Mouse (Mus musculus): Measurements from ENCODE around the gene Ube2m. TPM values are rescaled to one million over a fixed set of nuclear protein-coding genes. Genes with fewer than 3 reads are reported as not detected.

Gene Ube2m
- polyA plus RNA-seq, 1 experiment from 2014 or later, result 147 TPM

DNA sequence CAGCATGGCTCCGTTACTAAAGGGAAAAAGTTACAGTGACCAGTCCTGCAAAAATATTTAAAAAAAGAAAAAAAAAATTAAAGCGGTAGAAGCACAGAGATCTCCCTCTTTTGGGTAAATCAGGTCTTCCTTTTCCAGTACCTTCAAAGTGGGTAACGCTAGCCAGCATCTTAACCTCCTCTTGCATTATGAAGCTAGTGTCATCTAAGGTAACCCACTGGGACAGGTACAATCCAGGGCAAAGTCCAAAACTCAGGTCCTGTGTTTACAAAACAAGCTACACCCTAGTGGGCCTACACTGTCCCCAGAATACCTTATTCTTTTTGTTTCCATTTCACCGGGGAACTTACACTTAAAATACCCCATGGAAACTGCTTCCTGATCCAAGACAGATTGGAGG, 24.4 kb downstream of the Ube2m start:
- ATAC-seq (ENCODE audit: low FRiP score), result no peak
- Histone ChIP-seq H3K9me3 (ENCODE audit: control insufficient read depth, low read length) (no peaks in the 10 kb centered on the region), H3K4me3 (ENCODE audit: low read depth, low read length) (no peak overlapping the region), H3K36me3 (ENCODE audit: control insufficient read depth, insufficient read depth, low read length) (no peaks in the 10 kb centered on the region), H3K27me3 (ENCODE audit: control insufficient read depth, insufficient read depth, low read length) (no peaks in the 10 kb centered on the region), H3K9ac (ENCODE audit: low read depth, low read length) (no peak overlapping the region), H3K4me2 (replicated peaks; ENCODE audit: low read depth, low read length) (no peak overlapping the region), H3K4me1 (replicated peaks; ENCODE audit: control insufficient read depth, insufficient read depth, low read length) (0 out of 2 replicates have a peak, but pooled peaks cover 2% of the 10 kb centered on the region), H3K27ac (ENCODE audit: low read depth, low read length) (no peak overlapping the region)
- no peak for DNase-seq (ENCODE audit: low spot score)
- WGBS, result 58% methylated on average over 4 of the region's 4 CpGs

DNA sequence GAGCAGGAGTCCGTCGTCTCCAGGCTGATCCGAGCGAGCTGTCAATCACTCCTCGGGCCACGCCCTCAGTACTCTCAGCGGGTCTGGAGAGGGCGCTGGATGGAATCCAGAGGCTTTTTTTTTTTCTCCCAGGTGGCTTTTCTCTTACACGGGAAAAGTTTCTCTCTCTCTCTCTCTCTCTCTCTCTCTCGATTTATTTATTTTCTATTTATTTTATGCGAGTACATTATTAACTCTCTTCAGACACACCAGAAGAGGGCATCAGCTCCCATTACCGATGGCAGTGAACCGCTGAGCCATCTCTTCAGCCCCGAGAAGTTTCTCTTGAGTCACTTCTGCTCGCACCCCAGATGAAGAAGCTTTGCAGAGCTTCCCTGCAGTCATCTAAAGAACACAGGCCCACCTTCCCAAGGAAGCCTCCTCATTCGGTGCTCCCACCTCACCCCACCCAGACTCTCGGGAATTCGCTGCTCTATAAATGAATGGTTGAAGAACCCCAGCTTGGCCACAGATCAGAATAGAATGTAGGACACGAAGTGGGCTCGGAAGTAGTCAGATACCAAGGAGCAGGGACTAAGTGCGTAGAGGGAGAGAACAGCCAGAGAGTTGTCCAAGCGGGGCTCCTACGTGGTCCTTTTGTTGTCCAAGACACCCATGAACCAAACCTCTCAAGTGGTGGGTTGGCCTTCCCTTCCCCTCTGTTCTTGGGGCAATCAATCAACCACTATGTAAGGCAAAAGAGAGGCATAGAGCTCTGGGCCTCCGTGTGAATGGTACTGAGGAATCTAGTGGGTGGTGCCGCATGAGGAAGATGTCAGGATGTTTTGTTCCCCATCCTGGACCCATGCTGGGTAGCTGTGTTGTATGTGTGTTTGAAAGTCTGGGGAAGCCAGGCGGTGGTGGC, 27.8 kb downstream of the Ube2m start, which contains the start of gene Zbtb45:
Zbtb45 (minus strand) TSS at position 30 of the 904 bp plus-strand sequence.
- DNase-seq (ENCODE audit: low spot score) (peak; percentile 46), ATAC-seq (ENCODE audit: low FRiP score) (0 out of 2 replicates have a peak, but pooled peaks have one; percentile 2)
- peak within 1 kb of the TSS; percentile 64 for H3K4me3 ChIP-seq (ENCODE audit: low read depth, low read length)
- WGBS, result 10% methylated on average over 26 of the region's 26 CpGs
- H3K4me1 ChIP-seq (replicated peaks; ENCODE audit: control insufficient read depth, insufficient read depth, low read length), result peaks cover 2% of the 10 kb centered on the region; the same call in 1 of the 2 replicates
- peaks cover 6% of the 10 kb centered on the region; the same call in 1 of the 2 replicates for H3K36me3 ChIP-seq (ENCODE audit: control insufficient read depth, insufficient read depth, low read length)
- peak within 1 kb of the TSS; percentile 78 for H3K4me2 ChIP-seq (replicated peaks; ENCODE audit: low read depth, low read length)
- no peaks in the 10 kb centered on the region for H3K9me3 ChIP-seq (ENCODE audit: control insufficient read depth, low read length)
- H3K27me3 ChIP-seq (ENCODE audit: control insufficient read depth, insufficient read depth, low read length), result peaks cover 7% of the 10 kb centered on the region
- H3K9ac ChIP-seq (ENCODE audit: low read depth, low read length), result peak within 1 kb of the TSS; percentile 85
- peak within 1 kb of the TSS; percentile 94 for H3K27ac ChIP-seq (ENCODE audit: low read depth, low read length)

- ATAC-seq (ENCODE audit: low FRiP score), result peak; percentile 90
- Histone ChIP-seq H3K4me1 (replicated peaks; ENCODE audit: control insufficient read depth, insufficient read depth, low read length) (peaks cover 2% of the 10 kb centered on the region; the same call in 1 of the 2 replicates), H3K36me3 (ENCODE audit: control insufficient read depth, insufficient read depth, low read length) (peaks cover 6% of the 10 kb centered on the region; the same call in 1 of the 2 replicates), H3K27me3 (ENCODE audit: control insufficient read depth, insufficient read depth, low read length) (peaks cover 7% of the 10 kb centered on the region), H3K4me3 (ENCODE audit: low read depth, low read length) (peak overlapping the region; percentile 64), H3K9me3 (ENCODE audit: control insufficient read depth, low read length) (no peaks in the 10 kb centered on the region), H3K9ac (ENCODE audit: low read depth, low read length) (peak overlapping the region; percentile 85), H3K4me2 (replicated peaks; ENCODE audit: low read depth, low read length) (peak overlapping the region; percentile 78), H3K27ac (ENCODE audit: low read depth, low read length) (peak overlapping the region; percentile 94)
- 1% methylated on average over 42 of the region's 42 CpGs for WGBS
- peak; percentile 96 for DNase-seq (ENCODE audit: low spot score)
These were observed 28.7 kb downstream of the Ube2m start for GRCm38 (mm10) chr7:13009143-13010004.

GRCm38 (mm10) chr7:13007341-13008092, 30.6 kb downstream of the Ube2m start:
- Histone ChIP-seq H3K9ac (ENCODE audit: low read depth, low read length) (0 out of 2 replicates have a peak overlapping the region, but pooled peaks have one; percentile 7), H3K4me3 (ENCODE audit: low read depth, low read length) (peak overlapping the region; percentile 16; the same call in 1 of the 2 replicates), H3K36me3 (ENCODE audit: control insufficient read depth, insufficient read depth, low read length) (peaks cover 6% of the 10 kb centered on the region; the same call in 1 of the 2 replicates), H3K27ac (ENCODE audit: low read depth, low read length) (no peak overlapping the region), H3K9me3 (ENCODE audit: control insufficient read depth, low read length) (no peaks in the 10 kb centered on the region), H3K27me3 (ENCODE audit: control insufficient read depth, insufficient read depth, low read length) (peaks cover 7% of the 10 kb centered on the region), H3K4me1 (replicated peaks; ENCODE audit: control insufficient read depth, insufficient read depth, low read length) (peaks cover 2% of the 10 kb centered on the region; the same call in 1 of the 2 replicates), H3K4me2 (replicated peaks; ENCODE audit: low read depth, low read length) (peak overlapping the region; percentile 22)
- no peak for ATAC-seq (ENCODE audit: low FRiP score)
- peak; percentile 9 for DNase-seq (ENCODE audit: low spot score)
- WGBS, result 37% methylated on average over 57 of the region's 57 CpGs

DNA sequence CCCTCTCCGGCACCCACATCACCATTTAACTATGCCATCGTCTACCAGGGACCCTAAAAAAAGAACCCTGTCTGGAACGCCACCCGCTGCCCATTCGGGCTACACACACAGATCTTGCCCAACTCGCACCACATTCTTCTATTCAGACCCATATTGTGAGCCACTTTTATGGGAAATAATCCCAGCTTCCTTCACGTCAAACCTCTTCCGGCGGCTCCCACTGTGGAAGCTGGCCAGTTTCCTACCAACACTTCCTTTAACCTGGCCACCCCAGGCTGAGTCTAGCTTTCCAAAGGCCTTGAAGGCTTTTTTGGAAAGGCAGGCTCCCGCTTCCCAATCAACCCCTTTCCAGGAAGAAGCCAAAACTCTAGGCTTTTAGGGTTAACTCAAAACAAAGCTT, 31.5 kb downstream of the Ube2m start:
- ATAC-seq (ENCODE audit: low FRiP score) (no peak), DNase-seq (ENCODE audit: low spot score) (no peak)
- H3K36me3 ChIP-seq (ENCODE audit: control insufficient read depth, insufficient read depth, low read length), result peaks cover 6% of the 10 kb centered on the region; the same call in 1 of the 2 replicates
- peaks cover 2% of the 10 kb centered on the region; the same call in 1 of the 2 replicates for H3K4me1 ChIP-seq (replicated peaks; ENCODE audit: control insufficient read depth, insufficient read depth, low read length)
- H3K9ac ChIP-seq (ENCODE audit: low read depth, low read length), result no peak overlapping the region
- H3K9me3 ChIP-seq (ENCODE audit: control insufficient read depth, low read length), result no peaks in the 10 kb centered on the region
- 88% methylated on average over 10 of the region's 10 CpGs for WGBS
- H3K27me3 ChIP-seq (ENCODE audit: control insufficient read depth, insufficient read depth, low read length), result peaks cover 7% of the 10 kb centered on the region
- no peak overlapping the region for H3K4me3 ChIP-seq (ENCODE audit: low read depth, low read length)
- H3K4me2 ChIP-seq (replicated peaks; ENCODE audit: low read depth, low read length), result no peak overlapping the region
- H3K27ac ChIP-seq (ENCODE audit: low read depth, low read length), result no peak overlapping the region

- no peaks in the 10 kb centered on the region for H3K9me3 ChIP-seq (ENCODE audit: control insufficient read depth, low read length)
- peaks cover 2% of the 10 kb centered on the region; the same call in 1 of the 2 replicates for H3K4me1 ChIP-seq (replicated peaks; ENCODE audit: control insufficient read depth, insufficient read depth, low read length)
- no peak overlapping the region for H3K4me2 ChIP-seq (replicated peaks; ENCODE audit: low read depth, low read length)
- DNase-seq (ENCODE audit: low spot score), result no peak
- ATAC-seq (ENCODE audit: low FRiP score), result no peak
- 88% methylated on average over 17 of the region's 17 CpGs for WGBS
- peaks cover 6% of the 10 kb centered on the region; the same call in 1 of the 2 replicates for H3K36me3 ChIP-seq (ENCODE audit: control insufficient read depth, insufficient read depth, low read length)
- H3K27ac ChIP-seq (ENCODE audit: low read depth, low read length), result no peak overlapping the region
- no peak overlapping the region for H3K9ac ChIP-seq (ENCODE audit: low read depth, low read length)
- H3K27me3 ChIP-seq (ENCODE audit: control insufficient read depth, insufficient read depth, low read length), result peaks cover 7% of the 10 kb centered on the region
- H3K4me3 ChIP-seq (ENCODE audit: low read depth, low read length), result no peak overlapping the region
These were observed 32.1 kb downstream of the Ube2m start for GRCm38 (mm10) chr7:13006011-13006410.

DNA sequence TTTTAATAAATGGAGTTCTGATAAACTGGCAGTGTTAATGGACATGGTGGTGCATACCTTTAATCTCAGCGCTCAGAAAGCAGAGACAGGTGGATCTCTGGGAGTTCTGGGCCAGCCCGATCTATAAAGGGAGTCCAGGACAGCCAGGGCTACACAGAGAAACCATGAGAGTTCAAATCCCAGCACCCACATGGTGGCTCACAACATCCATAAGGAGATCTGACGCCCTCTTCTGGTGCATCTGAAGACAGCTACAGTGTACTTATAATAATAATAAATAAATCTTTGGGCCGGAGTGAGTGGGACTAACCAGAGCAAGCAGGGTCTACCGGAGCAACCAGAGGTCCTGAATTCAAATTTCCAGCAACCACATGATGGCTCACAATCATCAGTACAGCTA, 34.7 kb downstream of the Ube2m start:
- ATAC-seq (ENCODE audit: low FRiP score), result no peak
- no peak overlapping the region for H3K9ac ChIP-seq (ENCODE audit: low read depth, low read length)
- no peak overlapping the region for H3K4me3 ChIP-seq (ENCODE audit: low read depth, low read length)
- peaks cover 6% of the 10 kb centered on the region; the same call in 1 of the 2 replicates for H3K36me3 ChIP-seq (ENCODE audit: control insufficient read depth, insufficient read depth, low read length)
- no peaks in the 10 kb centered on the region for H3K9me3 ChIP-seq (ENCODE audit: control insufficient read depth, low read length)
- H3K4me1 ChIP-seq (replicated peaks; ENCODE audit: control insufficient read depth, insufficient read depth, low read length), result no peaks in the 10 kb centered on the region; the same call in 1 of the 2 replicates
- no peak overlapping the region for H3K4me2 ChIP-seq (replicated peaks; ENCODE audit: low read depth, low read length)
- H3K27ac ChIP-seq (ENCODE audit: low read depth, low read length), result no peak overlapping the region
- 73% methylated on average over 5 of the region's 5 CpGs for WGBS
- no peak for DNase-seq (ENCODE audit: low spot score)
- H3K27me3 ChIP-seq (ENCODE audit: control insufficient read depth, insufficient read depth, low read length), result peaks cover 7% of the 10 kb centered on the region

DNA sequence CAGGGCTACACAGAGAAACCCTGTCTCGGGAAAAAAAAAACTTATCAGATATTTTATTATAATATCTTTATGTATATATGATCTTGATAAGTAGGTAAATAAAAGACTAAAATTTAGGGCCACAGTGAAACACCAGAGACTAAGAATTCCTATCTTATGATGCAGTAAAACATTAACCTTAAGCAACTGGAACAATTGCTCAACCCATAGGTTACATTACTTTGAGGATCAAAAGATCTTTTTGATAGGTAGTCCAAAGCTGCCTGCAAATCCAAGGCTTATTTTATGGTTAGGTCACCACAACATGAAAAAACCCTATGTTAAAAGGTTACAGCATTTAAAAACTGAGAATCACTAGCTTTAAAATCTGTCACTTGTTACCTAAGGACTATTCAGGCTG, 36.5 kb downstream of the Ube2m start:
- Histone ChIP-seq H3K4me1 (replicated peaks; ENCODE audit: control insufficient read depth, insufficient read depth, low read length) (no peaks in the 10 kb centered on the region), H3K27ac (ENCODE audit: low read depth, low read length) (no peak overlapping the region), H3K9me3 (ENCODE audit: control insufficient read depth, low read length) (no peaks in the 10 kb centered on the region), H3K9ac (ENCODE audit: low read depth, low read length) (no peak overlapping the region), H3K4me3 (ENCODE audit: low read depth, low read length) (no peak overlapping the region), H3K27me3 (ENCODE audit: control insufficient read depth, insufficient read depth, low read length) (no peaks in the 10 kb centered on the region), H3K36me3 (ENCODE audit: control insufficient read depth, insufficient read depth, low read length) (peaks cover 6% of the 10 kb centered on the region; the same call in 1 of the 2 replicates), H3K4me2 (replicated peaks; ENCODE audit: low read depth, low read length) (no peak overlapping the region)
- DNase-seq (ENCODE audit: low spot score), result no peak
- 70% methylated on average over 1 of the region's 1 CpGs for WGBS
- no peak for ATAC-seq (ENCODE audit: low FRiP score)
